Comparison of ENCODE assay signal across 1 mouse cellular context in the genomic region with DNA sequence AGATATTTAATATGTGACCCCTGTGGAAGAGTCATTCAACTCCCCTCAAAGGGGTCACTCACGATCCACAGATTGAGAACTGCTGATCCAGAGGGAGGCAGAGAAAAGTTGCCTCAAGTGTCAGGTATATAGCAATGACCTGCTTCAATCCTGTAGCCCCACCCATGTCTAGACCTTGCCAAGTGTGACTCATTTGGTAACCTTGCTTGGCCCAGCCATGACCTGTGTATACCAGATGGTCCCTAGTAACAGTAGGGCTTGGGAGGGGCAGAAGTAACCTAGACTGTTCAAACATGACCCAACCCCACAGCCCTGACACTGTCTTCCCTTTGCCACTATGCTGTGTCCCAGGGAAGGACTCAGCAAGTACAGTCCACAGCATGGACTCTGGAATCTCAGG.
TF ChIP-seq lines count a peak whose summit lies in the region.

No protein-coding gene starts in this region.

TF ChIP-seq in CH12.LX, 34 proteins besides CTCF, POLR2A, EP300 and RAD21:
- TF ChIP-seq JUND (conservative IDR thresholded peaks at IDR 0.05; ENCODE audit: low read depth, low read length) (0 out of 2 replicates have a peak, but pooled peaks have one; percentile 15), ZMIZ1 (IDR thresholded peaks at IDR 0.05; ENCODE audit: low read depth, low read length) (no peak), PAX5 (IDR thresholded peaks at IDR 0.05; ENCODE audit: low read length) (no peak), IRF4 (IDR thresholded peaks at IDR 0.05; ENCODE audit: low read depth, low read length) (peak; percentile 44), CHD1 (IDR thresholded peaks at IDR 0.05; ENCODE audit: low read depth, low read length) (no peak), USF1 (IDR thresholded peaks at IDR 0.05; ENCODE audit: low read depth, low read length) (no peak)
